Mouse (Mus musculus) thymus, adult 2 months (tissue): Measurements from ENCODE around the gene Kcnab1.

Experiments
- CTCF ChIP-seq: fragments of 200-500 bp; IDR thresholded peaks from 2 replicates; pipeline ENCODE4 v1.5.1; 2012; ENCODE audit warnings: mild to moderate bottlenecking, control low read depth, low read length, moderate library complexity, borderline replicate concordance; ENCODE audit not compliant: control insufficient read depth, poor library complexity, insufficient read depth; ENCODE audit errors: extremely low read depth
- POLR2A ChIP-seq: fragments of 200-500 bp; IDR thresholded peaks from 2 replicates; pipeline ENCODE4 v1.6.1; 2012; ENCODE audit warnings: mild to moderate bottlenecking, low read length, control low read depth, moderate library complexity; ENCODE audit not compliant: control insufficient read depth, poor library complexity, insufficient read depth; ENCODE audit errors: extremely low read depth

DNA sequence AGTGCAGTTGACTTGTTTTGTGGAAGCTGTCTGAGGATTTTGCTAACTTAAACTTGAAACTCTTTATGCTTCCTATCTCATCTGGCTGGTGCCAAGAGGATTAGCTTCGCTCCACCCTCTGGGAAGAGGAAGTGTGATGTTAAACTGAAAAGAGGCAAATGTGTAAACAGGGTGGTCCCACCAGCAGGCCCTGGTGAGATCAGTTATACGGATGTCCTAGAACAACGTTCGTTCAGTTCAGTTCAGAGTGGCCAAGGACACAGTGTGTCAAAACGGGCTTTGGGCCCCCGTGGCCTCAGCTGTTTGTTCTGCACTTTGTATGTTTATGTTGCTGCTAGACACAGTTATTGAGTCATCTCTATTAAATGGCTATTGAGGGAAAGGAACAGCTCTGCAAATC, 246.3 kb downstream of the Kcnab1 start:
- TF ChIP-seq POLR2A (no peak), CTCF (no peak)
